Mouse (Mus musculus) brain, embryonic 14.5 days (tissue): ENCODE results near the gene Slc29a4.

Experiments
- CTCF ChIP-seq: fragments of 200-500 bp; IDR thresholded peaks from 2 replicates; pipeline ENCODE4 v1.5.1; 2012; ENCODE audit warnings: inconsistent platforms, mild to moderate bottlenecking, moderate library complexity, borderline replicate concordance; ENCODE audit not compliant: insufficient read depth, insufficient read length; ENCODE audit errors: extremely low read depth
- POLR2A ChIP-seq: fragments of 200-500 bp; IDR thresholded peaks from 2 replicates; pipeline ENCODE4 v1.6.1; 2012; ENCODE audit warnings: mild to moderate bottlenecking, inconsistent platforms, borderline replicate concordance; ENCODE audit not compliant: poor library complexity, insufficient read depth, insufficient read length, severe bottlenecking; ENCODE audit errors: extremely low read depth

GRCm38 (mm10) chr5:142747026-142747629, 54.8 kb downstream of the Slc29a4 start:
- TF ChIP-seq POLR2A (no peak), CTCF (no peak)
